Mouse (Mus musculus) CH12.LX (cell line): ENCODE data around the gene Hic1. TPM values are rescaled to one million over a fixed set of nuclear protein-coding genes. Genes with fewer than 3 reads are reported as not detected.

Source experiments
- DNase-seq: peaks from one replicate; pipeline ENCODE4 v3.0.0-alpha.2; 2013; ENCODE audit errors: extremely low read depth
- H3K27ac ChIP-seq: 2 replicates; pipeline ENCODE4 v1.5.1; 2012; ENCODE audit warnings: low read depth, mild to moderate bottlenecking, control low read depth, moderate library complexity; ENCODE audit not compliant: insufficient read depth
- H3K27me3 ChIP-seq: replicated peaks from 2 replicates; pipeline ENCODE3; 2012; ENCODE audit warnings: inconsistent platforms
- H3K36me3 ChIP-seq, 2 experiments: replicated peaks in 1 of 2; 2 replicates each; pipeline versions ENCODE3 to v1.6.1; 2012; ENCODE audit warnings: inconsistent platforms in 1 of 2, low read length in 1 of 2, mild to moderate bottlenecking in 1 of 2, mixed read lengths in 1 of 2, moderate library complexity in 1 of 2; ENCODE audit not compliant: control insufficient read depth in 1 of 2, insufficient read depth in 1 of 2
- H3K4me1 ChIP-seq, 2 experiments: 2 replicates each; pipeline ENCODE4 v1.6.1; 2012; ENCODE audit warnings: inconsistent platforms in 1 of 2, moderate library complexity in 1 of 2; ENCODE audit not compliant: insufficient read depth in 2 of 2, control insufficient read depth in 1 of 2
- H3K4me2 ChIP-seq: 2 replicates; pipeline ENCODE4 v1.6.1; 2012; ENCODE audit warnings: low read depth, mild to moderate bottlenecking, control low read depth; ENCODE audit not compliant: poor library complexity, insufficient read depth, severe bottlenecking
- H3K4me3 ChIP-seq, 3 experiments: fragments of 150-350 bp in 1 of 3; sonication (generic) in 1 of 3; replicated peaks in 1 of 3; 2 replicates each; pipeline versions ENCODE3 to v1.5.1; 2011 to 2012; ENCODE audit warnings: low read depth in 2 of 3, low read length in 2 of 3, mild to moderate bottlenecking in 2 of 3, moderate library complexity in 2 of 3, control low read depth in 1 of 3, improper control_type of control experiment in 1 of 3, inconsistent platforms in 1 of 3, mixed read lengths in 1 of 3; ENCODE audit not compliant: poor library complexity in 1 of 3
- H3K79me2 ChIP-seq: replicated peaks from 2 replicates; pipeline ENCODE4 v1.6.1; 2012; ENCODE audit warnings: mild to moderate bottlenecking, moderate library complexity; ENCODE audit not compliant: control insufficient read depth, poor library complexity, insufficient read depth, severe bottlenecking; ENCODE audit errors: extremely low read depth
- H3K9ac ChIP-seq: 2 replicates; pipeline ENCODE4 v1.6.1; 2012; ENCODE audit warnings: low read depth, mild to moderate bottlenecking, control low read depth, moderate library complexity; ENCODE audit not compliant: insufficient read depth
- H3K9me3 ChIP-seq: replicated peaks from 2 replicates; pipeline ENCODE3; 2012; ENCODE audit warnings: low read length, inconsistent platforms, mixed read lengths
- BHLHE40 ChIP-seq: IDR thresholded peaks from 2 replicates; pipeline ENCODE4 v1.6.1; 2011; ENCODE audit warnings: mild to moderate bottlenecking, low read depth, low read length, improper control_type of control experiment
- CHD1 ChIP-seq: IDR thresholded peaks from 2 replicates; pipeline ENCODE4 v1.6.1; 2012; ENCODE audit warnings: low read depth, low read length, improper control_type of control experiment, inconsistent platforms
- CHD2 ChIP-seq: IDR thresholded peaks from 2 replicates; pipeline ENCODE4 v1.6.1; 2011; ENCODE audit warnings: low read length, improper control_type of control experiment
- CTCF ChIP-seq, 2 experiments: IDR thresholded peaks in 1 of 2; conservative IDR thresholded peaks in 1 of 2; 2 replicates each; pipeline ENCODE4 v1.5.1; 2011 to 2012; ENCODE audit warnings: low read depth in 2 of 2, low read length in 2 of 2, improper control_type of control experiment in 1 of 2, inconsistent platforms in 1 of 2, mild to moderate bottlenecking in 1 of 2, moderate library complexity in 1 of 2
- E2F4 ChIP-seq: IDR thresholded peaks from 2 replicates; pipeline ENCODE4 v1.6.1; 2011; ENCODE audit warnings: low read depth, low read length, improper control_type of control experiment; ENCODE audit not compliant: insufficient replicate concordance
- ELF1 ChIP-seq: IDR thresholded peaks from 2 replicates; pipeline ENCODE4 v1.6.1; 2014; ENCODE audit warnings: low read depth, mild to moderate bottlenecking, inconsistent platforms, low read length, improper control_type of control experiment
- EP300 ChIP-seq: IDR thresholded peaks from 2 replicates; pipeline ENCODE4 v1.6.1; 2011; ENCODE audit warnings: low read length, improper control_type of control experiment
- GABPA ChIP-seq: IDR thresholded peaks from 2 replicates; pipeline ENCODE4 v1.6.1; 2012; ENCODE audit warnings: low read depth, low read length, improper control_type of control experiment, inconsistent platforms; ENCODE audit not compliant: insufficient replicate concordance
- HCFC1 ChIP-seq: IDR thresholded peaks from 2 replicates; pipeline ENCODE4 v1.6.1; 2012; ENCODE audit warnings: low read depth, mild to moderate bottlenecking, inconsistent platforms, low read length, improper control_type of control experiment
- IRF4 ChIP-seq: IDR thresholded peaks from 2 replicates; pipeline ENCODE4 v1.6.1; 2014; ENCODE audit warnings: low read depth, mild to moderate bottlenecking, inconsistent platforms, low read length, improper control_type of control experiment
- JUN ChIP-seq: IDR thresholded peaks from 2 replicates; pipeline ENCODE4 v1.6.1; 2011; ENCODE audit warnings: low read depth, mild to moderate bottlenecking, low read length, improper control_type of control experiment, moderate library complexity; ENCODE audit not compliant: insufficient read depth
- JUND ChIP-seq: conservative IDR thresholded peaks from 2 replicates; pipeline ENCODE4 v1.6.1; 2011; ENCODE audit warnings: low read depth, low read length, improper control_type of control experiment
- KAT2A ChIP-seq: IDR thresholded peaks from 2 replicates; pipeline ENCODE4 v1.6.1; 2012; ENCODE audit warnings: low read length, improper control_type of control experiment, inconsistent platforms; ENCODE audit not compliant: insufficient replicate concordance
- MAX ChIP-seq: IDR thresholded peaks from 2 replicates; pipeline ENCODE4 v1.6.1; 2011; ENCODE audit warnings: low read length, improper control_type of control experiment
- MAZ ChIP-seq: IDR thresholded peaks from 2 replicates; pipeline ENCODE4 v1.6.1; 2012; ENCODE audit warnings: low read depth, mild to moderate bottlenecking, inconsistent platforms, low read length, improper control_type of control experiment, moderate library complexity
- MYC ChIP-seq: IDR thresholded peaks from 2 replicates; pipeline ENCODE4 v1.6.1; 2011; ENCODE audit warnings: low read depth, mild to moderate bottlenecking, improper control_type of control experiment, low read length
- NELFE ChIP-seq: IDR thresholded peaks from 2 replicates; pipeline ENCODE4 v1.6.1; 2011; ENCODE audit warnings: low read depth, low read length, improper control_type of control experiment
- NRF1 ChIP-seq: IDR thresholded peaks from 2 replicates; pipeline ENCODE4 v1.6.1; 2014; ENCODE audit warnings: low read depth, mild to moderate bottlenecking, inconsistent platforms, low read length, improper control_type of control experiment, moderate library complexity
- PAX5 ChIP-seq: IDR thresholded peaks from 2 replicates; pipeline ENCODE4 v1.6.1; 2012; ENCODE audit warnings: low read length, inconsistent platforms, mixed read lengths
- POLR2A ChIP-seq: IDR thresholded peaks from 2 replicates; pipeline ENCODE4 v1.6.1; 2011; ENCODE audit warnings: low read depth, mild to moderate bottlenecking, improper control_type of control experiment, low read length
- RAD21 ChIP-seq: IDR thresholded peaks from 2 replicates; pipeline ENCODE4 v1.6.1; 2011; ENCODE audit warnings: low read depth, mild to moderate bottlenecking, low read length, improper control_type of control experiment, moderate library complexity
- RCOR1 ChIP-seq: conservative IDR thresholded peaks from 2 replicates; pipeline ENCODE4 v1.6.1; 2012; ENCODE audit warnings: low read depth, mild to moderate bottlenecking, inconsistent platforms, low read length, improper control_type of control experiment
- SMC3 ChIP-seq: IDR thresholded peaks from 2 replicates; pipeline ENCODE4 v1.6.1; 2011; ENCODE audit warnings: low read depth, low read length, improper control_type of control experiment
- TBP ChIP-seq: conservative IDR thresholded peaks from 2 replicates; pipeline ENCODE4 v1.6.1; 2011; ENCODE audit warnings: low read depth, low read length, improper control_type of control experiment
- TCF12 ChIP-seq: IDR thresholded peaks from 2 replicates; pipeline ENCODE4 v1.6.1; 2014; ENCODE audit warnings: low read depth, mild to moderate bottlenecking, inconsistent platforms, low read length, improper control_type of control experiment
- UBTF ChIP-seq: IDR thresholded peaks from 2 replicates; pipeline ENCODE4 v1.6.1; 2012; ENCODE audit warnings: low read depth, mild to moderate bottlenecking, inconsistent platforms, low read length, improper control_type of control experiment, moderate library complexity
- ZC3H11A ChIP-seq: IDR thresholded peaks from 2 replicates; pipeline ENCODE4 v1.6.1; 2012; ENCODE audit warnings: low read depth, mild to moderate bottlenecking, inconsistent platforms, low read length, improper control_type of control experiment
- ZKSCAN1 ChIP-seq: IDR thresholded peaks from 2 replicates; pipeline ENCODE4 v1.6.1; 2012; ENCODE audit warnings: low read depth, inconsistent platforms, low read length, improper control_type of control experiment, borderline replicate concordance
- ZMIZ1 ChIP-seq: IDR thresholded peaks from 2 replicates; pipeline ENCODE4 v1.6.1; 2012; ENCODE audit warnings: low read depth, mild to moderate bottlenecking, inconsistent platforms, low read length, improper control_type of control experiment
- ZNF384 ChIP-seq: IDR thresholded peaks from 2 replicates; pipeline ENCODE4 v1.6.1; 2012; ENCODE audit warnings: low read depth, low read length, improper control_type of control experiment, inconsistent platforms
- dilution Hi-C: fragments of 300-500 bp; cut with MboI; formaldehyde crosslinking; loops from 2 replicates; pipeline ENCODE4 v1.14.3; 2020; ENCODE audit warnings: low sequenced_read_pairs; ENCODE audit not compliant: extremely low pct_unique_long_range_greater_than_20kb, extremely low pct_ligation_motif_present
- in situ Hi-C: fragments of 300-500 bp; cut with MboI; formaldehyde crosslinking; loops from 3 replicates; pipeline ENCODE4 v1.14.3; 2019; ENCODE audit warnings: low sequenced_read_pairs, low pct_ligation_motif_present, low pct_unique_long_range_greater_than_20kb, mixed read lengths
- polyA plus RNA-seq: library from polyadenylated mRNA; unstranded; fragments of >175 nt; gene quantifications from 2 replicates; pipeline ENCODE4 v1.2.1, GENCODE M21; 2012; ENCODE audit warnings: low read depth; ENCODE audit not compliant: insufficient read length
- total RNA-seq, 2 experiments: library from RNA; depleted of rRNA; stranded (reverse); fragments of 300-350 nt in 1 of 2; fragments of >200 nt in 1 of 2; gene quantifications; 2 replicates each; pipeline ENCODE4 v1.2.3; 2012 to 2014

The Hic1 gene
- total and polyA plus RNA-seq, 3 experiments = 2.9 to 6.4 (median 5.7) TPM

DNA sequence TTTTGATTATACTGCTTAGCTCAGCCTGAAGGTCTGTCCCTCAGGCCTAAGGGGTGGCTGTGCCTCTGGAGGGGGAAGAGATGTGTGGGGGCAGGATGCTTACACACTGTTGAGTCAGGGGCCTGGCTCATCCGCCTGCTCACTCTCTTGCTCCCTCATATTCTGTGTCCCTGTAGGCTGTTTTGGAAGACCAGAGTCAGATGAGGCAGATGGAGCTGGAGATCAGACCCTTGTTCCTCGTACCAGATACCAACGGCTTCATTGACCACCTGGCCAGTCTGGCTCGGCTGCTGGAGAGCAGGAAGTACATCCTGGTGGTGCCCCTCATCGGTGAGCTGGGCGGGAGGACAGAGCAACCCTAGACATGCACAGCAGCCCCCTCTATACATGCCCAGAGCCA lies 13.3 kb downstream of the Hic1 start:
- in situ Hi-C loops = loop anchor here (5.0 to 25.0 kb wide), 2 partner anchors 169 to 519 kb away; partner anchors contain the start of gene Cluh
- peaks cover 12 to 55% of the 10 kb centered on the region in 2 experiments for H3K36me3 ChIP-seq
- no peaks in the 10 kb centered on the region for H3K79me2 ChIP-seq

DNA sequence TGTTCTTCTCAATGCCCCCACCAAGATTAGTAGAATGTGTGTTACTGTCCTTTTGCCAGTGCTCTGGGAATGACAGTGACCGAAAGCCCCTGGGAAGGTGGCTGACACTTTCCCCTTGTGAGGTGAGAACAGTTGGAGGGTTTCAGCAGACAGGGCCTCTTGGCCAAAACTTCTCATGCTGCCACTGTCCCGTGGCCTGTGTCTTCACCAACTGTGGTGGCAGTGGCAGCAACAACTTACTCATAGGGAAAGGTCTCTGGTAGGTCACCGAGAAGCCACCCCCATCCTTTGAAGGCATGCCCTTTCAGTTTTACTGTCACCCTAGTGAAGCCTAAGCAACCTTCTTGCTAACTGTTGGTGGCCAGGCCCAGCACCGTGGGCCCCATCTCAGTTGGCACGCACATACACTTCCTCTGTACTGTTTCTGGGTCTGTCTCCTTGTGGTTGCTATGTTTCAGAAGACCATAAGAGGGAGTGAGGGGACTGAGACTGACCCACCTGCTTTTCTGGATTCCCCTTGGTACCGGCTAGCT lies 15.2 kb downstream of the Hic1 start:
- peak overlapping the region; percentile 48 for H3K27ac ChIP-seq
- peaks cover 4 to 52% of the 10 kb centered on the region in 2 experiments for H3K36me3 ChIP-seq
- no peak overlapping the region for H3K4me3 ChIP-seq
- H3K27me3 ChIP-seq = no peaks in the 10 kb centered on the region
- H3K79me2 ChIP-seq = no peaks in the 10 kb centered on the region
- peaks cover 17 to 58% of the 10 kb centered on the region in 2 experiments for H3K4me1 ChIP-seq
- dilution Hi-C loops = no loop called here
- DNase-seq = peak; percentile 96
- 0 out of 2 replicates have a peak overlapping the region, but pooled peaks have one; percentile 11 for H3K9ac ChIP-seq
- H3K9me3 ChIP-seq = no peaks in the 10 kb centered on the region
- in situ Hi-C loops = loop anchor here (25.0 kb wide), 1 partner anchor 517 kb away; the partner anchor contains the start of gene Cluh
- peak overlapping the region; percentile 11; the same call in 1 of the 2 replicates for H3K4me2 ChIP-seq
- TF ChIP-seq MAX = peak; percentile 76
- TF ChIP-seq JUN = peak; percentile 84; the same call in 1 of the 2 replicates
- 0 out of 2 replicates have a peak, but pooled peaks have one; percentile 28 for TF ChIP-seq ZNF384
- no peak for TF ChIP-seq TBP
- TF ChIP-seq ZMIZ1 = peak; percentile 87
- TF ChIP-seq EP300 = peak; percentile 94
- no peak; the same call in 1 of the 2 replicates for TF ChIP-seq ZC3H11A
- 0 out of 2 replicates have a peak, but pooled peaks have one; percentile 28 for TF ChIP-seq POLR2A
- peak; percentile 74 for TF ChIP-seq RAD21
- TF ChIP-seq KAT2A = 0 out of 2 replicates have a peak, but pooled peaks have one; percentile 22
- TF ChIP-seq RCOR1 = peak; percentile 83
- peak; percentile 81 for TF ChIP-seq MAZ
- TF ChIP-seq SMC3 = peak; percentile 78
- peak; percentile 55 for TF ChIP-seq HCFC1
- no peak for TF ChIP-seq GABPA
- no peak for TF ChIP-seq ZKSCAN1
- TF ChIP-seq NELFE = peak; percentile 54; the same call in 1 of the 2 replicates
- peak; percentile 87 for TF ChIP-seq CHD1
- no peak for TF ChIP-seq PAX5
- TF ChIP-seq NRF1 = peak; percentile 44
- TF ChIP-seq UBTF = no peak; the same call in 1 of the 2 replicates
- TF ChIP-seq CHD2 = peak; percentile 80
- peak; percentile 88 for TF ChIP-seq MYC
- TF ChIP-seq BHLHE40 = peak; percentile 97
- TF ChIP-seq ELF1 = peak; percentile 74
- TF ChIP-seq IRF4 = peak; percentile 99
- peak; percentile 97 for TF ChIP-seq TCF12

More for the DNA sequence above, 13.3 kb downstream of the Hic1 start:
- Histone ChIP-seq H3K4me3 (no peak overlapping the region), H3K27me3 (no peaks in the 10 kb centered on the region), H3K9me3 (no peaks in the 10 kb centered on the region), H3K9ac (no peak overlapping the region), H3K4me1 (peaks cover 17 to 58% of the 10 kb centered on the region in 2 experiments), H3K27ac (no peak overlapping the region), H3K4me2 (no peak overlapping the region)
- dilution Hi-C loops = no loop called here
- no peak for TF ChIP-seq E2F4
- TF ChIP-seq MAX = no peak
- no peak for TF ChIP-seq CTCF (conservative IDR thresholded peaks at IDR 0.05 in 1 of 2, IDR thresholded peaks at IDR 0.05 in 1 of 2; ENCODE audit: low read depth in 2 of 2, low read length in 2 of 2)
- no peak for TF ChIP-seq TCF12
- TF ChIP-seq MYC = no peak
- no peak for TF ChIP-seq JUND
- no peak for TF ChIP-seq RCOR1
- TF ChIP-seq NRF1 = no peak
- TF ChIP-seq ZKSCAN1 = no peak
- no peak for TF ChIP-seq IRF4
- TF ChIP-seq POLR2A = no peak
- no peak for TF ChIP-seq BHLHE40
- TF ChIP-seq PAX5 = no peak
- no peak for DNase-seq
